Mouse (Mus musculus): ENCODE results near the gene Olfr878. TPM values are rescaled to one million over a fixed set of nuclear protein-coding genes. Genes with fewer than 3 reads are reported as not detected.

The Olfr878 gene
- not detected in 2 replicates for polyA plus RNA-seq (2014; fragmentation: Nextera tagmentation; extraction: Ambion mirVana)

DNA sequence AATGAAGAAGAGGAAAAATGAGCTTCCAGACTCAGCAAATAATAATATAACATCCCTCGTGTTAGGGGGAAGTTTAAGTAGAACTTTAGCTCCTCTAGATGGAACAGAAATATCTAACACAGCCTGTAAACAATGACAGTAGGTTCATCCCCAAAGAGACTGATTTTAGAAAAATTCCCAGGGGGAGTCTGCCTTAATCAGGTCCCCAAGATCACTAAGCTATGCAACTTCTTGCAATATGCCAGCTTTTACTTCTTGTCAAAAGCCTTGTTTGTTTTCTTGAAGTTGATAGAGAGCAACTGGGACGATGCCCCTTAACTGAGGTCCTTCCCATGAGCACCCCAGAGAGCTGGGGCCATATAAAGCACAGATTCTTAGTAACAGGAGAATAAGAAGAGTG is at the start of gene Olfr878:
Olfr878 (plus strand) TSS at position 301 of the 400 bp plus-strand sequence.
- Histone ChIP-seq H3K36me3 (replicated peaks; ENCODE audit: control insufficient read depth, insufficient read depth, low read depth, low read length) (no peaks in the 10 kb centered on the region), H3K27me3 (ENCODE audit: control insufficient read depth, insufficient read depth, low read length) (no peaks in the 10 kb centered on the region), H3K4me3 (ENCODE audit: low read depth, low read length) (no peak within 1 kb of the TSS), H3K4me2 (ENCODE audit: low read depth, low read length) (no peak within 1 kb of the TSS), H3K9me3 (replicated peaks; ENCODE audit: control insufficient read depth, low read length) (no peaks in the 10 kb centered on the region), H3K4me1 (ENCODE audit: control insufficient read depth, insufficient read depth, low read length) (no peaks in the 10 kb centered on the region), H3K9ac (replicated peaks; ENCODE audit: low read length) (no peak within 1 kb of the TSS), H3K27ac (replicated peaks; ENCODE audit: low read depth, low read length) (no peak within 1 kb of the TSS)
- 78% methylated on average over 2 of the region's 2 CpGs for WGBS
- DNase-seq (ENCODE audit: low spot score) (no peak), ATAC-seq (replicated peaks; ENCODE audit: insufficient number of reproducible peaks, low FRiP score, low TSS enrichment, low read depth) (no peak)

- H3K9me3 ChIP-seq (replicated peaks; ENCODE audit: control insufficient read depth, low read length), result no peaks in the 10 kb centered on the region
- no peaks in the 10 kb centered on the region for H3K36me3 ChIP-seq (replicated peaks; ENCODE audit: control insufficient read depth, insufficient read depth, low read depth, low read length)
- H3K27ac ChIP-seq (replicated peaks; ENCODE audit: low read depth, low read length), result no peak overlapping the region
- ATAC-seq (replicated peaks; ENCODE audit: insufficient number of reproducible peaks, low FRiP score, low TSS enrichment, low read depth) (no peak), DNase-seq (ENCODE audit: low spot score) (no peak)
- no peaks in the 10 kb centered on the region for H3K27me3 ChIP-seq (ENCODE audit: control insufficient read depth, insufficient read depth, low read length)
- no peaks in the 10 kb centered on the region for H3K4me1 ChIP-seq (ENCODE audit: control insufficient read depth, insufficient read depth, low read length)
- no peak overlapping the region for H3K4me3 ChIP-seq (ENCODE audit: low read depth, low read length)
- no peak overlapping the region for H3K4me2 ChIP-seq (ENCODE audit: low read depth, low read length)
- H3K9ac ChIP-seq (replicated peaks; ENCODE audit: low read length), result no peak overlapping the region
- 57% methylated on average over 1 of the region's 1 CpGs for WGBS
Measured at GRCm38 (mm10) chr9:37870246-37870645, 47.4 kb upstream of the Olfr878 start.

DNA sequence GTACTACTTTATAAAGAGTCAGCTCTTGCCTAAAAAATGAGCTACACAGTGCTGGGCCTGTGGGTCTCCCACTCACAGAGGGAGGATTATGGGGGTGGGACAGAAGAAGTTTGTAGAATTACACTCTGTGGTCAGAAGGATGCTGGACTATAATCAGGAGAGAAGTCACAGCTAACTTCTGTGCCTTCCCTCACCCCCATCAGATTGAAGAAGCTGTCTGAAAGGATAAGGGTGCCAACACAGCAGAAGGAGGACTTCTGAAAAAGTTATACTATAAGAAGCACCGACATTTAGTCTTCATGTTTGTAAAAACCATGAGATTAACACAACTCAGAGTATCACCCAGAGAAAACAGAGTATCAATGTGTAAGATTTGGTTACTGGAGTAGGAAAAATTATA is 46.5 kb upstream of the Olfr878 start:
- Histone ChIP-seq H3K4me1 (ENCODE audit: control insufficient read depth, insufficient read depth, low read length) (no peaks in the 10 kb centered on the region), H3K36me3 (replicated peaks; ENCODE audit: control insufficient read depth, insufficient read depth, low read depth, low read length) (no peaks in the 10 kb centered on the region), H3K9ac (replicated peaks; ENCODE audit: low read length) (no peak overlapping the region), H3K4me2 (ENCODE audit: low read depth, low read length) (no peak overlapping the region), H3K4me3 (ENCODE audit: low read depth, low read length) (no peak overlapping the region), H3K27me3 (ENCODE audit: control insufficient read depth, insufficient read depth, low read length) (no peaks in the 10 kb centered on the region), H3K27ac (replicated peaks; ENCODE audit: low read depth, low read length) (no peak overlapping the region), H3K9me3 (replicated peaks; ENCODE audit: control insufficient read depth, low read length) (no peaks in the 10 kb centered on the region)
- 78% methylated on average over 1 of the region's 1 CpGs for WGBS
- DNase-seq (ENCODE audit: low spot score), result no peak
- no peak for ATAC-seq (replicated peaks; ENCODE audit: insufficient number of reproducible peaks, low FRiP score, low TSS enrichment, low read depth)

DNA sequence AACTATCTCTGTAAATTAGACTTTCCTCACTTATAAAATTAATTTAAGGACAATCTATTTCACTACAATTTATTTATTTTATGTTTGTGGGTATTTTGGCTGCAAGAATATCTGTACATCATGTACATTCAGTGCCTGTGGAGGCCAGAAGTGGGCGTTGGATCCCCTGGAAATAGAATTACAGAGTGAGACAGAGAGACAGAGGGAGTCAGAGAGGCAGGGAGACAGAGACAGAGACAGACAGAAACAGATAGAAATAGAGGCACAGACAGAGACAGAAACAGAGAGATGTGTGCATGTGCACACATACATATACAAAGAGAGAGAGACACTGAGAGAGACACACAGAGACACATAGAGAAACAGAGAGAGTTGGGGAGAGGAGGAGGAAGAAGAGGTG is 46.1 kb upstream of the Olfr878 start:
- no peak overlapping the region for H3K4me3 ChIP-seq (ENCODE audit: low read depth, low read length)
- H3K27me3 ChIP-seq (ENCODE audit: control insufficient read depth, insufficient read depth, low read length), result no peaks in the 10 kb centered on the region
- no peaks in the 10 kb centered on the region for H3K36me3 ChIP-seq (replicated peaks; ENCODE audit: control insufficient read depth, insufficient read depth, low read depth, low read length)
- ATAC-seq (replicated peaks; ENCODE audit: insufficient number of reproducible peaks, low FRiP score, low TSS enrichment, low read depth) (no peak), DNase-seq (ENCODE audit: low spot score) (no peak)
- H3K9me3 ChIP-seq (replicated peaks; ENCODE audit: control insufficient read depth, low read length), result no peaks in the 10 kb centered on the region
- 68% methylated on average over 1 of the region's 1 CpGs for WGBS
- no peaks in the 10 kb centered on the region for H3K4me1 ChIP-seq (ENCODE audit: control insufficient read depth, insufficient read depth, low read length)
- H3K27ac ChIP-seq (replicated peaks; ENCODE audit: low read depth, low read length), result no peak overlapping the region
- H3K4me2 ChIP-seq (ENCODE audit: low read depth, low read length), result no peak overlapping the region
- H3K9ac ChIP-seq (replicated peaks; ENCODE audit: low read length), result no peak overlapping the region

DNA sequence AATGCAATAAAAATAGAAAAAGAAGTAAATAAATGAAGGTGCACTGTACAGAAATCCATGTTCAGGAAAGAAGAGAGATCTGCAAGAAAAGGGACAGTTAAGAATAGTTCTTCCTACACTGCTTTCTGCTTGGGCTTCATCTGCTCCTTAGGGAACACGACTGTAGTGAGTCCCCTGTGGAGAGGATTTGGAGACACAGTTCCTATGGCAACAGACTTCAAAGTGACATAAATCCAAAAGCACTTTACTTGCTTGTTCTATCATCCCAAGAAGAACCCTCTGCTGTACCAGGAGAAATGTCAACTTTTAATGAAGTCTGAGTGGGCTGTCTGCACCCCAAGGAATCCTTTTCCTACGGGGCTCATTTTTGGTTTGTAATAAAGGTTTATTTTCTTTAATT is 26.7 kb upstream of the Olfr878 start:
- Histone ChIP-seq H3K4me2 (ENCODE audit: low read depth, low read length) (no peak overlapping the region), H3K9ac (replicated peaks; ENCODE audit: low read length) (no peak overlapping the region), H3K4me3 (ENCODE audit: low read depth, low read length) (no peak overlapping the region), H3K9me3 (replicated peaks; ENCODE audit: control insufficient read depth, low read length) (no peaks in the 10 kb centered on the region), H3K4me1 (ENCODE audit: control insufficient read depth, insufficient read depth, low read length) (no peaks in the 10 kb centered on the region), H3K27me3 (ENCODE audit: control insufficient read depth, insufficient read depth, low read length) (no peaks in the 10 kb centered on the region), H3K27ac (replicated peaks; ENCODE audit: low read depth, low read length) (no peak overlapping the region), H3K36me3 (replicated peaks; ENCODE audit: control insufficient read depth, insufficient read depth, low read depth, low read length) (no peaks in the 10 kb centered on the region)
- ATAC-seq (replicated peaks; ENCODE audit: insufficient number of reproducible peaks, low FRiP score, low TSS enrichment, low read depth), result no peak
- WGBS, result 35% methylated on average over 2 of the region's 2 CpGs
- no peak for DNase-seq (ENCODE audit: low spot score)

DNA sequence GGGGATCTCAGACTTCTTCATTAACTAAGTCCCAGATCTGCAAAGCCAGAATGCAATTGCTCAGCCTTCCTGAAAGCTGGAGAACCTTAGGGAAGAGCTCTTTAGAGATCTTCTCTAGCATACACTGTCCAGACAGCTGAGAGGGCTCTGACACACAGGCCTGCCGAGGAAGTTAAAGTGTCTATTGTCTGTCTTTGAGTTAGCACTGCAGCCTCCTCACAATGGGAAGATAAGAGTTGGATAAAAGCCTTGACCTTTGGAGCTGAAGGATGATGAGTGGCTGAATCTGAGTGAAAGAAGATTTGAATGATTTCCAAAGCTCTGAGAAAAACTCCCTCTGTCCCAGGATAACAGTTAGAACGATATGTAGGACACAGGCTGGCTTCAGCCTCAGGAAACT is 21.0 kb upstream of the Olfr878 start, which contains the start of gene Olfr145:
Olfr145 (plus strand) TSS at position 64 of the 400 bp plus-strand sequence.
- no peaks in the 10 kb centered on the region for H3K36me3 ChIP-seq (replicated peaks; ENCODE audit: control insufficient read depth, insufficient read depth, low read depth, low read length)
- H3K27me3 ChIP-seq (ENCODE audit: control insufficient read depth, insufficient read depth, low read length), result no peaks in the 10 kb centered on the region
- DNase-seq (ENCODE audit: low spot score), result no peak
- no peak for ATAC-seq (replicated peaks; ENCODE audit: insufficient number of reproducible peaks, low FRiP score, low TSS enrichment, low read depth)
- H3K4me2 ChIP-seq (ENCODE audit: low read depth, low read length), result no peak within 1 kb of the TSS
- no peak within 1 kb of the TSS for H3K4me3 ChIP-seq (ENCODE audit: low read depth, low read length)
- no peak within 1 kb of the TSS for H3K27ac ChIP-seq (replicated peaks; ENCODE audit: low read depth, low read length)
- H3K9ac ChIP-seq (replicated peaks; ENCODE audit: low read length), result no peak within 1 kb of the TSS
- no peaks in the 10 kb centered on the region for H3K4me1 ChIP-seq (ENCODE audit: control insufficient read depth, insufficient read depth, low read length)
- WGBS, result 50% methylated on average over 2 of the region's 2 CpGs
- no peaks in the 10 kb centered on the region for H3K9me3 ChIP-seq (replicated peaks; ENCODE audit: control insufficient read depth, low read length)

GRCm38 (mm10) chr9:37905555-37905954 is 12.1 kb upstream of the Olfr878 start:
- Histone ChIP-seq H3K9ac (replicated peaks; ENCODE audit: low read length) (no peak overlapping the region), H3K4me1 (ENCODE audit: control insufficient read depth, insufficient read depth, low read length) (no peaks in the 10 kb centered on the region), H3K4me2 (ENCODE audit: low read depth, low read length) (no peak overlapping the region), H3K27me3 (ENCODE audit: control insufficient read depth, insufficient read depth, low read length) (no peaks in the 10 kb centered on the region), H3K4me3 (ENCODE audit: low read depth, low read length) (no peak overlapping the region), H3K9me3 (replicated peaks; ENCODE audit: control insufficient read depth, low read length) (no peaks in the 10 kb centered on the region), H3K27ac (replicated peaks; ENCODE audit: low read depth, low read length) (no peak overlapping the region), H3K36me3 (replicated peaks; ENCODE audit: control insufficient read depth, insufficient read depth, low read depth, low read length) (no peaks in the 10 kb centered on the region)
- 64% methylated on average over 3 of the region's 3 CpGs for WGBS
- DNase-seq (ENCODE audit: low spot score) (no peak), ATAC-seq (replicated peaks; ENCODE audit: insufficient number of reproducible peaks, low FRiP score, low TSS enrichment, low read depth) (no peak)

DNA sequence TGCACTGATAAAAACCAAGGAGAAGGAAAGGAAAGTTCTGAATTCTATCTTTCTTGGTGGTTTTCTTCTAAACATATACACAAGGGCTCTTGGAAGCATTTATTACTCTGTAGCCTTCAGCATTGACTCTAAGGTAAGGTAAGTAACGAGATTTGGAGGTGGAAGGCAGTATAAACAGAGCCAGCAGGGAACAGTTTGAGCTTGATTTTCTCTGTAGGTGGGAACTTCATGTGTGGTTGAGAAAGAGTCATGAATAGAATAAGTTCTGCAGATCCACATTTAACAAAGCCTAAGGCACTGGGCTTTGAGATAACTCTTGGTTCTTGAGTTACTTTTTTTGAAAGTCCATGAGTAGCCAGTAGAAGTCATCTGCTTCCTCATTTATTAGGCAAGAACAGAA is 378 bp downstream of the Olfr878 start:
- ATAC-seq (replicated peaks; ENCODE audit: insufficient number of reproducible peaks, low FRiP score, low TSS enrichment, low read depth), result no peak
- WGBS, result 50% methylated on average over 1 of the region's 1 CpGs

More for the DNA sequence above, 378 bp downstream of the Olfr878 start:
- no peaks in the 10 kb centered on the region for H3K4me1 ChIP-seq (ENCODE audit: control insufficient read depth, insufficient read depth, low read length)
- H3K9me3 ChIP-seq (replicated peaks; ENCODE audit: control insufficient read depth, low read length), result no peaks in the 10 kb centered on the region
- no peak overlapping the region for H3K9ac ChIP-seq (replicated peaks; ENCODE audit: low read length)
- H3K27ac ChIP-seq (replicated peaks; ENCODE audit: low read depth, low read length), result no peak overlapping the region
- no peak for DNase-seq (ENCODE audit: low spot score)
- no peak overlapping the region for H3K4me2 ChIP-seq (ENCODE audit: low read depth, low read length)
- no peaks in the 10 kb centered on the region for H3K27me3 ChIP-seq (ENCODE audit: control insufficient read depth, insufficient read depth, low read length)
- no peak overlapping the region for H3K4me3 ChIP-seq (ENCODE audit: low read depth, low read length)
- H3K36me3 ChIP-seq (replicated peaks; ENCODE audit: control insufficient read depth, insufficient read depth, low read depth, low read length), result no peaks in the 10 kb centered on the region
